Mouse (Mus musculus) kidney, adult 18-20 months (tissue): Measurements from ENCODE around the gene Gm10643.
A peak's percentile ranks its signal among the peaks of the same experiment; 100 is the strongest.

ENCODE experiments used
- DNase-seq: peaks from one replicate; pipeline ENCODE4 v3.0.0; 2021

Gene Gm10643

GRCm38 (mm10) chr8:84070667-84071066, 5.7 kb upstream of the Gm10643 start:
- DNase-seq = no peak

GRCm38 (mm10) chr8:84070241-84070640, 5.3 kb upstream of the Gm10643 start:
- DNase-seq = no peak

DNA sequence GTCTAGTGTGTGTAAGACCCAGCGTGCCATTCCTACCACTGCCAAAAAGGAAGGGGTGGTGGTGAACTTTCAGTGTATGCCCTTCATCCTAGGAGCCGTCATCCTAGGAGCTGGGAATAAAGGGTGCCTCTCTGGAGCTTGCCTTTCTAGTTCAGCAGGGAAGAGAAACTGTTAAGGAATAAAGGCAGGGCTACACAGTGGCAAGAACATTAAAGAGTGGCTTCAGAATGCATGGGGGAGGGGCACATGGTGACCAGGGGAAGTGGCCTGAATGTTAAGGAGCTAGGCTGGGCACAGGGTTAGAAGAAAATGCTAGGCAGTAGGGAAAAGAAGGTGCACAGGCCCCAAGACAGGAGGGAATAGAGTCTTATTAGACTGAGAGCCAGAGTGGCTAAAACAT, 4.8 kb upstream of the Gm10643 start:
- no peak for DNase-seq

- DNase-seq = peak; percentile 37
Measured at GRCm38 (mm10) chr8:84069169-84069568, 4.2 kb upstream of the Gm10643 start.

DNA sequence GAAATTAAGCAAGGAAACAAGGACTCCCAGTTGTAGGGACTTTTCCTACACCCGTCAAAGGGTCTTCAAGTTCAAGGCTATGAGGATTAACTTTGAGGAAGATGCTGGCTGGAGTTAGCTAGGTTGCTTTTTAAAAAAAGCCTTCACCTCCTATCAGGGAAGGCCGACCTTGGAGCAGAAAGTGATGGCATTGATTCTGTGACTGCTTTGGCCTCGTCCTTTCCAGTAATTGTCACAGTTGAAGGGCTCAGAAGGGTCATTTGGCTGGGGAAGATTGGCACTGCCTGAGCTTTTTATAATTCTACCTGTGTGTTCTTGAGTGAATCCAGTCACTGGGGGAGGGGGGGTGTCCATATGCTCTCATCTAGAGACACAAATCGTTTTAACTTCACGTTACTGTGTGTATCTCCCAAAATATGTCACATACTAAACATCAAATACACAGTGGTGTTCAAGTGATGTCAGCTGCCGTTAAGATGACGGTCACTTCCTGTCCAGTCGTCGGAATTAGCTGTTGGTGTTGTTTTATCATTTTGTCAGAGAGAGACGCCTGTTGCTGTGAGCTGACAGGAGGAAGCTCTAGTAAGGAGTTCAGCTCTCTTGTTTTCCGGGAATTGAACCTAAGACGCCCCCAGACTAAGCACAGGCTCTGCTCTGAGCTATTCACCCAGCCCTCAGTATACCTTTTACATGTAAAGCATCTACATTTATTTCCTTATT, 3.5 kb upstream of the Gm10643 start:
- DNase-seq = no peak

DNA sequence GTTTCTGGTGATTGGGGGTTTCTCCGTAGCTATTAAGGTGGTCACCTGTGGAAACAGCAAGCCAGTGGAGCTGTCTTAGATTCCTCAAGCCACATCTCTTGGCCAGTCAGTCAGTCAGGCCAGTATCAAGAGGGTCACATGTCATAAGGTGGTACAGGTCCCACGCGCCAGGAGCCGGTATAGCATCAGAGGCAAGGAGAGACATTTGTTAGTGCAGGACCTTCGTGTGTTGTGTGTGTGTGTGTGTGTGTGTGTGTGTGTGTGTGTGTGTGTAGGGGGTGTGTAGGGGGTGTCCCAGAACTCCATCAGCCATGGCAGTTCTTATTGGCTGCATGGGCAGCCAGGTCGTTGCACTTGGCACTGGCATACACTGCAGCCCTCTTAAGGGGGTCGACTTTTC, 3.0 kb upstream of the Gm10643 start:
- no peak for DNase-seq

DNA sequence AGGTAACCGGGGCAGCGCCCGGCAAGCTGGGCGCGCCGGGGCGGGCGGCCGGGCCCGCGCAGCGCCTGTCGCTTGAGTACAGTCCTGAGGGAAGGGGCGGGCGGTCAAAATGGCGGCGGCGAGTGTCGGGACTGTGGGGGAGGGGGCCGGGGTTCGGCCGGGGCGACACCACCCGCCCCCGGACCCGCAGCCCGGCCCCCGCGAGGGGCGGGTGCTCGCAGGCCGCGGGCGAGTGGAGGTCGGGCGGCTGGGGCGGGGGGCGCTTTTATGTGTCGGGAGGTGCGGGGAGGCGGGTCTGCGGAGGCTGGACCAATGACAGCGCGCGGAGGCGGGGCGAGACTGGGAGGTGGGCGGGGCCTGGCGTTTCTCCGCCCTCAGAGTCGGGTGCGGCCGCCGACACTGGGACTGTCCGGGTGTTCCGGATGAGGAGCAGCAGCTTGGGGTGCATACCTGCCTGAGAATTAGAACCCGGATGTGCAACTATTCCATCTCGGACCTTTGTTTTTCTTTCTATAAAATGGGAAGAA, 2.2 kb upstream of the Gm10643 start:
- peak; percentile 98 for DNase-seq

GRCm38 (mm10) chr8:84066291-84066930, 1.5 kb upstream of the Gm10643 start, which contains the start of gene Rfx1:
Gene Rfx1, plus strand, starts transcription at chr8:84066834.
- peak; percentile 98 for DNase-seq

GRCm38 (mm10) chr8:84065457-84066072, 628 bp upstream of the Gm10643 start:
- no peak for DNase-seq

- DNase-seq = no peak
Measured at GRCm38 (mm10) chr8:84063861-84064610, 901 bp downstream of the Gm10643 start.

GRCm38 (mm10) chr8:84060245-84060644, 4.7 kb downstream of the Gm10643 start:
- DNase-seq = no peak

DNA sequence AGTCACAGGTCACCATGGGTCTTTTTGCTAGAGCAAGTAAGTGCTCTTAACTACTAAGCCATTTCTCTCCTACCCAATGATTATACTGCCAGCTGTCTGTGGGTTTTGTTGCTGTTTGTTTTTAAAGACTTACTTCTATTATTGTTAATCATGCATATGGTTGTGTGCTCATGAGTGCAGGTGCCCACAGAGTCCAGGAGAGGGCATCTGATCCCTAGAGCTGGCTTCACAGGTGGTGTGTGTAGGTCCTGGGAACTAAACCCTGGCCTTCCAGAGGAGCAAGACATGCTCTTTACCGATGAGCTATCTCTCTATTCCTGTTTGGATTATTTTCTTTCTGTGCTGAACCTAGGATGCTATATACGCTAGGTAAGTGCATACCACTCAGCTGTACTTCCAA, 5.7 kb downstream of the Gm10643 start:
- no peak for DNase-seq

- no peak for DNase-seq
Measured at GRCm38 (mm10) chr8:84057827-84058226, 7.1 kb downstream of the Gm10643 start.

DNA sequence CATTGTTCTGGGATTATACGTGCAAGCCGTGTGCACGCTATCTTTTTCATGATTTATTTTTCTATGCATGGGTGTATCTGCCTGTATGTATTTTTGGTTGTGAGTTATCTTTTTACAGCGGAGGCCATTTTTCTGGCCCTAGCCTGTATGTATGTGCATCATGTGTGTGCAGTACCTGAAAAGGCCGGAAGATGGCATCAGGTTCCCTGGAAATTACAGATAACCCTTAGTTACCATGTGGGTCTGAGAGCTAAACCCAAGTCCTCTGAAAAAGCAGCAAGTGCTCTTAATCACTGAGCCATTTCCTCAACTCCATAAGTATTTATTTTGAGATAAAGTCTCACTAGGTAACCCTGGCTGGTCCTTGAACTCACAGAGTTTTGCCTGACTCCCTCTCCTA, 11.7 kb downstream of the Gm10643 start:
- DNase-seq = no peak

- DNase-seq = no peak
Measured at GRCm38 (mm10) chr8:84052746-84053145, 12.2 kb downstream of the Gm10643 start.

- DNase-seq = no peak
Measured at GRCm38 (mm10) chr8:84048171-84048570, 16.8 kb downstream of the Gm10643 start.

DNA sequence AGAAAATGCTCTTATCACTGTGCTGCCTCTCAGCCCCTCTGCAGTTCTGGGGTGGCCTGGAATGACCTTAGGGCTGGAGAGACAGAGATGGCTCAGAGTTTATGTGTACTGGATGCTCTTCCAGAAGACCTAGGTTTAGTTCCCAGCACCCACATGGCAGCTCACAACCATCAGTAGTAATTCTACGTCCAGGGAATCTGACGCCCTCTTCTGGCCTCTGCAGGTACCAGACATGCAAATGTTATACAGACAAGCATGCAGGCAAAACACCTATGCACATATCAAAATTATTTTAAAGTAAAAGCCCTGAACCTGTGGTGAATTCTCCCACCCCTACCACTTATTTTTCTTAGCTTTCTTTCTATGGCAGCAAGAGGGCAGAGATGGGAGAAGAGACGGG, 18.4 kb downstream of the Gm10643 start:
- DNase-seq = no peak

DNA sequence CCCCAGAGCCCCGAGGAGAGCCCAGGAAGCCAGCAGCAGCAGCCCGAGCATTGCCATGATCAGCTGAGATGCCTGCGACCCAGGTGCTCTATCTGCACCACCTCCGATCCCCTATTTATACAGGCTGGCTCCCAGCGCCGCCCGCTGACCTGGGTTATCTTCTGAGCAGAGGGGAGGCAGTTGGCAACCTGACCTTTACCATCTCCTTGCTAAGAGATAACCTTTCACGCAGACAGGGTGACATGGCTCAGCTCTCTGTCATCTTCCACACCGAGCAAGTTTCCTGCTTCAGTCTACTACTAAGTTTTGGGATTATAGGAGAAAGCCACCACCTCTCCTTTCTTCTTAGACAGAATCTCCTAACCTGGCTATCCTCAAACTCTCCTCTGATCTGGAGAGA, 20.0 kb downstream of the Gm10643 start, which contains the start of gene Rln3:
Rln3 (minus strand) TSS at position 101 of the 400 bp plus-strand sequence.
- DNase-seq = no peak

DNA sequence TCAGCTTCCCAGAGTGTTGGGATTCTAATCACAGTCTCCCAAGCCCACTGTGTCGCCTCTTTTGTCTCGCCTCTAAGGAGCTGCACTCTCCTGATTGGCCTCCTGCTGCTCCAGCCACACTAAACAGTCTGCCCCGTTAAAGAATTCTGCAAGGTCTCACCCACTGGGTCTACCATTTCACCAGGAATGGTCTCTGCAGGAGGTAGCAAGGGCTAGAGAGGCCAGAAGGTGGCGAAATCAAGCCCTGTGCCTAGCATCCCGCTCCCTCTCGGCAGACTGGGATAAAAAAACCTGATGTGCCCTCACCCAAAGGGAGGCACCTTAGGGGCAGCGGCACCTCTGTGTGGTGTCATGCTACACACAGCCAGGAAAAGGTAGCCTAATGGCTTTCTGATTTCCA, 20.8 kb downstream of the Gm10643 start:
- no peak for DNase-seq

GRCm38 (mm10) chr8:84042948-84043342, 22.0 kb downstream of the Gm10643 start:
- no peak for DNase-seq

DNA sequence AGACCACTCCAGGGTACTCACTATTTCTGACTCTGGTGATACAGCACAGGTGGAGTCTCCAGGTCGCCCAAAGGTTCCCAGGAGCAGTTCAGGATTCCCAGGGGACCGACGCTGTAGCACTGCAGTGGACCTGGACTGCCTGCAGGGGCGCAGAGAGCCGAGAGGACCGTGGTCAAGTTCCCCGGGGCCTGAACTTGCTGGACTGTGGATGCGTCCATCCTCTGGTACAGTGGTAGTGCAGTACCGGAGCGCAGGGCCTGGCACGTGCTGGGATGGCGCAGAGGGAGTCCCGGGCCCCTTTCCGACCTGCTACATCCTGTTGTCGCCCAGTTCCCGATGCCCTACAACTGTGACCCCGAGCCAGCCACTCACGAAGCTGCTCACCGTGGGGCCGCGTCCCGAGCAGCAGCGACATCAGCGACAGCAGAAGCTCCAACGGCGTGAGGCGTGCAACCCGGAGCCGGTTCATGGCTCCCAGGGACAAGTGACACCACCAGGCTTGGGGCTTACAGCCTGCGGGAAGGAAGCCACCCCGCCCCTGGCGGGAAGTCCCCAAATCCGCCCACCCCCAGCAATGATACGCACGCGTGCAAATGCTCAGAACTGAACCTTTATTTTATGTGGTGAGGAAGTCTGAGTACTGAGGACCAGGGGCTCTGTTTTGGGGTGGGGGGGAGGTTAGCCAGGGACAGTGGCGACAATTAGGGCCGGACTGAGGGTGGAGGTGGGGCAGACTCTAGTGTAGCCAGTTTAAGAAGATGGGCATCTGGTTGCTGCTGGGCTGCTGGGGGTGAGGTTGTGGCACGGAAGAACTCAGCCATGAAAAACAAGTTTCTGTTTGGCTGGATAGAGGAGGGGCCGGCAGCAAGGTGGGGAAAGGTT, 22.6 kb downstream of the Gm10643 start, which contains the start of gene Il27ra:
Il27ra (minus strand) TSS at position 524 of the 882 bp plus-strand sequence.
- peak; percentile 74 for DNase-seq

GRCm38 (mm10) chr8:84039050-84039449, 25.9 kb downstream of the Gm10643 start:
- peak; percentile 78 for DNase-seq
